Mouse (Mus musculus) spleen, adult 12 weeks (tissue): ENCODE results near the gene Sfxn1.

ENCODE experiments used
- DNase-seq: peaks from one replicate; pipeline ENCODE4 v3.0.0; 2022; ENCODE audit warnings: low spot score

Sfxn1 gene

GRCm38 (mm10) chr13:54137756-54138410, 66.2 kb downstream of the Sfxn1 start:
- DNase-seq: no peak

GRCm38 (mm10) chr13:54143788-54144187, 72.1 kb downstream of the Sfxn1 start:
- DNase-seq: no peak

- DNase-seq: no peak
Measured at GRCm38 (mm10) chr13:54144624-54145023, 73.0 kb downstream of the Sfxn1 start.

GRCm38 (mm10) chr13:54147328-54147727, 75.7 kb downstream of the Sfxn1 start:
- no peak for DNase-seq

GRCm38 (mm10) chr13:54152421-54152820, 80.8 kb downstream of the Sfxn1 start:
- no peak for DNase-seq

GRCm38 (mm10) chr13:54152911-54153310, 81.2 kb downstream of the Sfxn1 start:
- no peak for DNase-seq

- no peak for DNase-seq
Measured at GRCm38 (mm10) chr13:54153672-54154218, 82.1 kb downstream of the Sfxn1 start.

GRCm38 (mm10) chr13:54155822-54156221, 84.2 kb downstream of the Sfxn1 start:
- no peak for DNase-seq
